Mouse (Mus musculus): ENCODE data around the gene Exoc5.

GRCm38 (mm10) chr14:48990471-48991143 is 75.8 kb downstream of the Exoc5 start:
- TF ChIP-seq CTCF (IDR thresholded peaks at IDR 0.05; ENCODE audit: low read depth, low read length), result peak; percentile 18
- TF ChIP-seq POLR2A (IDR thresholded peaks at IDR 0.05; ENCODE audit: insufficient read depth, low read length), result no peak
- no peak for TF ChIP-seq EP300 (IDR thresholded peaks at IDR 0.05; ENCODE audit: insufficient read depth, low read depth, low read length)

All from ES-Bruce4 (cell line).